Mouse (Mus musculus): ENCODE results near the gene Gm8879. TPM values are rescaled to one million over a fixed set of nuclear protein-coding genes. Genes with fewer than 3 reads are reported as not detected.
"Not testable (repeated sequence)": the region's sequence is repeated elsewhere in the genome, so short reads cannot be mapped to it uniquely, and the experiment has no call there.

Gene Gm8879
- polyA plus RNA-seq (2016; fragmentation: Nextera tagmentation; extraction: Ambion mirVana) = not detected in 2 replicates

GRCm38 (mm10) chr5:11127334-11127733 lies at the start of gene Gm8879:
Gene Gm8879 (plus strand): TSS chr5:11127634.
- not testable (repeated sequence) for H3K36me3 ChIP-seq; H3K4me1 ChIP-seq (replicated peaks); H3K27ac ChIP-seq; DNase-seq (ENCODE audit: low spot score); H3K9me3 ChIP-seq; H3K4me3 ChIP-seq; H3K27me3 ChIP-seq (ENCODE audit: insufficient read depth, poor library complexity, severe bottlenecking)
- no CpG with 5 or more reads among the region's 3 CpGs for WGBS

GRCm38 (mm10) chr5:11138031-11138430 lies 10.6 kb downstream of the Gm8879 start:
- H3K27ac ChIP-seq; H3K36me3 ChIP-seq; H3K4me3 ChIP-seq; H3K4me1 ChIP-seq (replicated peaks); H3K27me3 ChIP-seq (ENCODE audit: insufficient read depth, poor library complexity, severe bottlenecking); H3K9me3 ChIP-seq; DNase-seq (ENCODE audit: low spot score): not testable (repeated sequence)
- WGBS = 92% methylated on average over 12 of the region's 12 CpGs

Other genes with a start within 250 kb of the Gm8879 start
- not detected in 2 replicates for gene Gm8871, start 179.8 kb upstream of the Gm8879 start, polyA plus RNA-seq (2016; fragmentation: Nextera tagmentation; extraction: Ambion mirVana)
- gene Gm8857, start 179.8 kb upstream of the Gm8879 start, polyA plus RNA-seq (2016; fragmentation: Nextera tagmentation; extraction: Ambion mirVana) = not detected in 2 replicates
- gene Gm5861, start 55.4 kb downstream of the Gm8879 start, polyA plus RNA-seq (2016; fragmentation: Nextera tagmentation; extraction: Ambion mirVana) = not detected in 2 replicates
- not detected in 2 replicates for gene Gm8890, start 128.4 kb downstream of the Gm8879 start, polyA plus RNA-seq (2016; fragmentation: Nextera tagmentation; extraction: Ambion mirVana)
- gene Speer1, start 213.9 kb downstream of the Gm8879 start, polyA plus RNA-seq (2016; fragmentation: Nextera tagmentation; extraction: Ambion mirVana) = not detected in 2 replicates